Mouse (Mus musculus): ENCODE measurements around the gene Ptprn2. TPM values are rescaled to one million over a fixed set of nuclear protein-coding genes. Genes with fewer than 3 reads are reported as not detected.

Ptprn2 gene
- polyA plus RNA-seq, 1 experiment, result not detected

DNA sequence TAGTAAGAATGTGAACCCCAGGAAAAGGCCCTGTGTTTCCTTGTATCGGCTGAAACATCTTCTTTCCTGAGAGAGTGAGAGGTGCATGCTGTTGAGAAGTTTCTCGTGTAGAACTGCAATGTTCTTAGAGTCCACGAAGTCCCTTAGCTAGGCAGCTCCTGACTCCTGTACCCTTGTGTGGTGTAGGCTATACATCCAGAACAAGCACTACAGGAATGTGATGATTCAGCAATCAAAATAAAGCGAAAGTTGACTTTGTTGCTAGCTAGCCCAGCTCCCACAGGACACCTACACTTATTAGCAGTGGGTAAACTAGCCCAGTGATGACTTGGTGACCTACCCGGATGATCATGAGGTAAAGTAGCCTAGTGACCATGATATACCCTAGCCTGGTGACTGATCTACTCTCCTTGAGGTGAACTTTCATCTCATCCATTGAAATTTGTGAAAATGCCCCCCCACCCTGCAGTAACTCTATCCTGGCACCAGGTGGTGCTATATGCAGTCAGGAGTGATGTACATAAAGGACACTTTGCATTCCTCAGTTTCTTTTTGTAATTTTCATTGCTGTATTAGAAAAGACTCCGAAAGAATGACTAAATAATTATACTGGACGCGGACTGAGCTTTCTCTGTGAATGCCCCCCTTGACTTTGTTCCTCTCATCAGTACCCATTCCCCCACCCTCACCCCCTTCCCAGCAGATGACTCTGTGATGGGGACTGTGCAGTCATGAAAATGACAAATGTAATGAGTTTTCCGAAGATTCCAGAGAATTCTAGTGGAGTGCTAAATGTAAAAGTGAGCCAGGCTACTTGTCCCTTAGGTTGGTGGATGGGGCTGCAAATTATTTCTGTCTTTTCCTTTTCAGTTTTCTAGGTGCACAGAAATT is 140.1 kb downstream of the Ptprn2 start:
- H3K4me3 ChIP-seq (ENCODE audit: insufficient read depth, low read depth, low read length), result no peak overlapping the region
- no peak overlapping the region for H3K27ac ChIP-seq (replicated peaks; ENCODE audit: low read depth, low read length)
- no peaks in the 10 kb centered on the region for H3K4me1 ChIP-seq (ENCODE audit: control insufficient read depth, insufficient read depth, insufficient read length, low read length)

- Histone ChIP-seq H3K4me1 (ENCODE audit: control insufficient read depth, insufficient read depth, insufficient read length, low read length) (no peaks in the 10 kb centered on the region), H3K4me3 (ENCODE audit: insufficient read depth, low read depth, low read length) (no peak overlapping the region), H3K27ac (replicated peaks; ENCODE audit: low read depth, low read length) (no peak overlapping the region)
These were observed 143.5 kb downstream of the Ptprn2 start for GRCm38 (mm10) chr12:116628992-116629391.

DNA sequence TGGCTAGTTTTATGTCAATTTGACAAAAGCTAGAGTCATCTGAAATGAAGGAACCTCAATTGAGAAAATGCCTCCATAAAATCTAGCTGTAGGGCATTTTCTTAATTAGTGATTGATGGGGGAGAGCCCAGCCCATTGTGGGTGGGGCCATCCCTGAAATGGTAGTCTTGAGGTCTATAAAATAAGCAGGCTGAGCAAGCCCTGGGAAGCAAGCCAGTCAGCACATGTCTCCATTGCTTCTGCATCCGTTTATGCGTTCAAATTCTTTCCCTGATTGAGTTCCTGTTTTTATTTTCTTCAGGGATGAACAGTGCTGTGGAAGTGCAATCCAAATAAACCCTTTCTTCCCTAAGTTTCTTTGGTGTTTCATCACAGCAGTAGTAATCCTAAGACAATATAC is 152.0 kb downstream of the Ptprn2 start:
- Histone ChIP-seq H3K4me3 (ENCODE audit: insufficient read depth, low read depth, low read length) (no peak overlapping the region), H3K27ac (replicated peaks; ENCODE audit: low read depth, low read length) (no peak overlapping the region), H3K4me1 (ENCODE audit: control insufficient read depth, insufficient read depth, insufficient read length, low read length) (no peaks in the 10 kb centered on the region)

GRCm38 (mm10) chr12:116640871-116641270 is 155.4 kb downstream of the Ptprn2 start:
- Histone ChIP-seq H3K4me1 (ENCODE audit: control insufficient read depth, insufficient read depth, insufficient read length, low read length) (no peaks in the 10 kb centered on the region), H3K4me3 (ENCODE audit: insufficient read depth, low read depth, low read length) (no peak overlapping the region), H3K27ac (replicated peaks; ENCODE audit: low read depth, low read length) (no peak overlapping the region)

GRCm38 (mm10) chr12:116641339-116642190 is 156.0 kb downstream of the Ptprn2 start:
- no peak overlapping the region for H3K27ac ChIP-seq (replicated peaks; ENCODE audit: low read depth, low read length)
- no peak overlapping the region for H3K4me3 ChIP-seq (ENCODE audit: insufficient read depth, low read depth, low read length)

GRCm38 (mm10) chr12:116642191-116642549 is 156.7 kb downstream of the Ptprn2 start:
- Histone ChIP-seq H3K4me3 (ENCODE audit: insufficient read depth, low read depth, low read length) (no peak overlapping the region), H3K27ac (replicated peaks; ENCODE audit: low read depth, low read length) (no peak overlapping the region), H3K4me1 (ENCODE audit: control insufficient read depth, insufficient read depth, insufficient read length, low read length) (no peaks in the 10 kb centered on the region)

More at GRCm38 (mm10) chr12:116641339-116642190, 156.0 kb downstream of the Ptprn2 start:
- no peaks in the 10 kb centered on the region for H3K4me1 ChIP-seq (ENCODE audit: control insufficient read depth, insufficient read depth, insufficient read length, low read length)

GRCm38 (mm10) chr12:116646771-116647170 is 161.3 kb downstream of the Ptprn2 start:
- Histone ChIP-seq H3K4me3 (ENCODE audit: insufficient read depth, low read depth, low read length) (no peak overlapping the region), H3K4me1 (ENCODE audit: control insufficient read depth, insufficient read depth, insufficient read length, low read length) (no peaks in the 10 kb centered on the region), H3K27ac (replicated peaks; ENCODE audit: low read depth, low read length) (no peak overlapping the region)

- no peak overlapping the region for H3K27ac ChIP-seq (replicated peaks; ENCODE audit: low read depth, low read length)
- no peaks in the 10 kb centered on the region for H3K4me1 ChIP-seq (ENCODE audit: control insufficient read depth, insufficient read depth, insufficient read length, low read length)
- no peak overlapping the region for H3K4me3 ChIP-seq (ENCODE audit: insufficient read depth, low read depth, low read length)
These were observed 163.2 kb downstream of the Ptprn2 start for GRCm38 (mm10) chr12:116648584-116649206.

- no peaks in the 10 kb centered on the region for H3K4me1 ChIP-seq (ENCODE audit: control insufficient read depth, insufficient read depth, insufficient read length, low read length)
- no peak overlapping the region for H3K4me3 ChIP-seq (ENCODE audit: insufficient read depth, low read depth, low read length)
- no peak overlapping the region for H3K27ac ChIP-seq (replicated peaks; ENCODE audit: low read depth, low read length)
These were observed 168.2 kb downstream of the Ptprn2 start for GRCm38 (mm10) chr12:116653684-116654083.

GRCm38 (mm10) chr12:116660076-116660475 is 174.6 kb downstream of the Ptprn2 start:
- Histone ChIP-seq H3K4me3 (ENCODE audit: insufficient read depth, low read depth, low read length) (no peak overlapping the region), H3K27ac (replicated peaks; ENCODE audit: low read depth, low read length) (no peak overlapping the region), H3K4me1 (ENCODE audit: control insufficient read depth, insufficient read depth, insufficient read length, low read length) (no peaks in the 10 kb centered on the region)

DNA sequence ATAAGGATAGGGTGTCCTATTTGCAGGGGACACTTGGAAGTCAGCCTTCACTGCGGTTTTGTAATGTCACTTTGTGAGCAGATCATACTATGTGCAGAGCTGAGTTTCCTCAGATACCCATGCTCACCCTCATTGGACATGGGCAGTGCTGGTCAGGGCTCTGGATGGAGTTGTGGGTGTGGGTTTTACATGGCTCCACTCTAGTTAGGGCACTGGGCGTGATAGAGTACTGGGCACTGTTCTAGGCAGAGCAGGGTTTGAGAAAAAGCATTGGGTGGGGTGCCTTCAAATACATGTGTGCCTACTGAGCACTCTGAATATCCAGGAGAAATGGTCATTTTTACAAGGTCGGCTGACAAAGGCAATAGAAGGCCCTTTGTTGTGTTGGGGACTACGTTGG is 175.5 kb downstream of the Ptprn2 start:
- no peak overlapping the region for H3K27ac ChIP-seq (replicated peaks; ENCODE audit: low read depth, low read length)
- no peaks in the 10 kb centered on the region for H3K4me1 ChIP-seq (ENCODE audit: control insufficient read depth, insufficient read depth, insufficient read length, low read length)
- no peak overlapping the region for H3K4me3 ChIP-seq (ENCODE audit: insufficient read depth, low read depth, low read length)

GRCm38 (mm10) chr12:116677701-116678100 is 192.2 kb downstream of the Ptprn2 start:
- Histone ChIP-seq H3K27ac (replicated peaks; ENCODE audit: low read depth, low read length) (no peak overlapping the region), H3K4me3 (ENCODE audit: insufficient read depth, low read depth, low read length) (no peak overlapping the region), H3K4me1 (ENCODE audit: control insufficient read depth, insufficient read depth, insufficient read length, low read length) (no peaks in the 10 kb centered on the region)

DNA sequence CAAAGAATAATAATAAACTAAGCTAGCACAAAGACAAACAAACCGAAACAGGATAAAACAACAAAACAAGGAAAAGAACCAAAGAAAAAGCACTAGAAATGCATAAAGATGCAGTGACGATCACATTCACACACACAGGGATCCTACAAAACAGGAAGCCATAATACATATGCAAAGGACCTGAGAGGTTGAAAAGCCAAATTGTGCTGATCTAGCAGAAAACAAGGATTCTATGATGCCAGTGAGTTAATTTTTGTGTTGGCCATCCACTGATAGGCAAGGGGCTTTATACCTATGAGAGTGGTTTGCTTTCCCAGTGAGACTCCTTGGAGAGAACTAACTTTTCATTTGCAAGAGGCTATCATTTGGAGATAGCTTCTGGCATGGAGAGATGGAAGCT is 204.3 kb downstream of the Ptprn2 start:
- Histone ChIP-seq H3K4me1 (ENCODE audit: control insufficient read depth, insufficient read depth, insufficient read length, low read length) (no peaks in the 10 kb centered on the region), H3K4me3 (ENCODE audit: insufficient read depth, low read depth, low read length) (no peak overlapping the region), H3K27ac (replicated peaks; ENCODE audit: low read depth, low read length) (no peak overlapping the region)

GRCm38 (mm10) chr12:116709535-116709934 is 224.0 kb downstream of the Ptprn2 start:
- H3K4me1 ChIP-seq (ENCODE audit: control insufficient read depth, insufficient read depth, insufficient read length, low read length), result no peaks in the 10 kb centered on the region
- H3K27ac ChIP-seq (replicated peaks; ENCODE audit: low read depth, low read length), result no peak overlapping the region

GRCm38 (mm10) chr12:116710716-116711115 is 225.2 kb downstream of the Ptprn2 start:
- H3K4me1 ChIP-seq (ENCODE audit: control insufficient read depth, insufficient read depth, insufficient read length, low read length), result no peaks in the 10 kb centered on the region
- H3K4me3 ChIP-seq (ENCODE audit: insufficient read depth, low read depth, low read length), result no peak overlapping the region
- H3K27ac ChIP-seq (replicated peaks; ENCODE audit: low read depth, low read length), result no peak overlapping the region

More at GRCm38 (mm10) chr12:116709535-116709934, 224.0 kb downstream of the Ptprn2 start:
- H3K4me3 ChIP-seq (ENCODE audit: insufficient read depth, low read depth, low read length), result no peak overlapping the region
